Mouse (Mus musculus): ENCODE results near the gene Utp18. TPM values are rescaled to one million over a fixed set of nuclear protein-coding genes. Genes with fewer than 3 reads are reported as not detected.
A peak's percentile ranks its signal among the peaks of the same experiment; 100 is the strongest.
"Not testable (repeated sequence)": the region's sequence is repeated elsewhere in the genome, so short reads cannot be mapped to it uniquely, and the experiment has no call there.

The Utp18 gene
- 17.0 and 18.3 TPM in 2 replicates for polyA plus RNA-seq (2015; fragmentation: Nextera tagmentation; extraction: Ambion mirVana)

DNA sequence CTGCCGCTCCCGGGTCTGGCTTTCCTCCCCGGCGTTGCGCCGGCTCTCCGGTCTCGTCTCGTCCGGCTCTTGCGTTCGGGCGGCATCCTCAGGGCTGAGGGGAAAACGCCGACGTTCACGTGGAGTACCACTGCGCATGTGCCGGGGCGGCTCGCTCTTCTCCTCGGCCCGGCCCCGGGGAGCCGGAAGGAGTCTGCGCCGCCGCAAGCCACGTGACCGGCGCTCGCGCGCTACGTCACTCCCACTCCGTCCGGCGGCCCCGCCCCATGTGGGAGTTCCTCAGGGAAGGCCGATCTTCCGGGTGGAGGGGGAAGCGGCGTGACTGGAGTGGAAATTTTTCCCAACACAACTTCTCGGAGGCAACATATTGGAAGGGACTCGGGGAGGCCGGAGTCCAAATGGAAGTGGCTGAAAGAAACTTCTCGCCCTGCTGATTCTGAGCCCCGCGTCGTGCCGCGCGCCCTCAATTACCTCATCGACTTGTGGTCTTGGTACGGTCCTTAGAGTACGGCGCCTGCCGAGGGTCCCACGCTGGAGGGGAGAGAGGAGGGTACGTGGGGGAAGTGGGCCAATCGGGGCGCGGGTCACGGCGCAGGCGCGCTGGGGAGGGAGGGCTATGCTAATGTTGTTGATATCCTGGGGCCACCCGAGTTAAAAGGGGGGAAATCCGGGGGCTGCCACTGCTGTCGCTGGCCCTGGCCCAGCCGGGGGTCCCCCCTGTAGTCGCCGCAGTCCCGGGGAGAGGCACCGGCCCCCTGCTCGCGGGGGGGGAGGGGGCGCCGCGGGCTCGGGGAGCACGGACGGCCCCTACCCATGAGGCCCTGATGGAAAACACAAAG lies at the start of gene Utp18, which contains the start of gene Mbtd1:
Utp18 (minus strand) TSS at position 195 of the 839 bp plus-strand sequence.
Mbtd1 (plus strand) TSS at position 281 of the 839 bp plus-strand sequence.
- Histone ChIP-seq H3K9me3 (no peaks in the 10 kb centered on the region), H3K27ac (replicated peaks) (peak within 1 kb of the TSS; percentile 91), H3K27me3 (replicated peaks) (no peaks in the 10 kb centered on the region), H3K36me3 (peaks cover 29% of the 10 kb centered on the region), H3K4me1 (peaks cover 35% of the 10 kb centered on the region), H3K4me3 (peak within 1 kb of the TSS; percentile 99), H3K4me2 (peak within 1 kb of the TSS; percentile 95), H3K9ac (peak within 1 kb of the TSS; percentile 98)
- WGBS, result under 1% methylated on average over 73 of the region's 83 CpGs
- peak; percentile 95 for ATAC-seq (ENCODE audit: extremely low read depth, insufficient number of reproducible peaks, low FRiP score, low TSS enrichment)

- no peaks in the 10 kb centered on the region for H3K4me1 ChIP-seq
- H3K9ac ChIP-seq, result no peak overlapping the region
- H3K4me3 ChIP-seq, result no peak overlapping the region
- no peak overlapping the region for H3K27ac ChIP-seq (replicated peaks)
- H3K36me3 ChIP-seq, result peaks cover 92% of the 10 kb centered on the region
- ATAC-seq (ENCODE audit: extremely low read depth, insufficient number of reproducible peaks, low FRiP score, low TSS enrichment), result no peak
- H3K9me3 ChIP-seq, result no peaks in the 10 kb centered on the region
- no peaks in the 10 kb centered on the region for H3K27me3 ChIP-seq (replicated peaks)
- H3K4me2 ChIP-seq, result no peak overlapping the region
These were observed 43.5 kb upstream of the Utp18 start for GRCm38 (mm10) chr11:93929106-93929505.

- not testable (repeated sequence) for ATAC-seq (ENCODE audit: extremely low read depth, insufficient number of reproducible peaks, low FRiP score, low TSS enrichment); H3K9ac ChIP-seq; H3K4me3 ChIP-seq; H3K4me1 ChIP-seq; H3K9me3 ChIP-seq; H3K27ac ChIP-seq (replicated peaks); H3K4me2 ChIP-seq; H3K27me3 ChIP-seq (replicated peaks)
- peaks cover 88% of the 10 kb centered on the region for H3K36me3 ChIP-seq
- WGBS, result 82% methylated on average over 2 of the region's 2 CpGs
These were observed 29.5 kb upstream of the Utp18 start for GRCm38 (mm10) chr11:93915019-93915418.

DNA sequence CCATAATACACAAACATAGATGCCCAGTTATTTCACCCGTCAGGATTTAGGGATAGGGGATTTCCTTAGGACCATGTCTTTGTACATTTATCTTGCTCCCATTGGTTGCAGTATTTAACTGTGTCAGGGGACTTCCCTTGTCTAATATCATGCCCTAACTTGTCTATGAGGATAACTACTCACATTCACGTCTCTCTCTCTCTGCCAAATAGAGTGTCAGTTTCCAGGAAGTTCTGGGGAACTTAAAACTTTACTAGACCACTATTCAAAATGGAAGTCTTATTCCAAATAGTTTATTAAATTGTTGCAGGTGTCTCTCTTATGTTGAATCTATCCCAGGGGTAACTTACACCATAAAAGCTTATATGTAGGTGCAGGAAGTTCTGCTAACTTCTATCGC lies 26.0 kb upstream of the Utp18 start:
- Histone ChIP-seq H3K4me2 (no peak overlapping the region), H3K4me3 (no peak overlapping the region), H3K36me3 (peaks cover 89% of the 10 kb centered on the region), H3K9ac (no peak overlapping the region), H3K27me3 (replicated peaks) (no peaks in the 10 kb centered on the region), H3K9me3 (no peaks in the 10 kb centered on the region), H3K27ac (replicated peaks) (no peak overlapping the region), H3K4me1 (no peaks in the 10 kb centered on the region)
- WGBS, result 88% methylated on average over 3 of the region's 3 CpGs
- no peak for ATAC-seq (ENCODE audit: extremely low read depth, insufficient number of reproducible peaks, low FRiP score, low TSS enrichment)

GRCm38 (mm10) chr11:93908829-93909228 lies 23.3 kb upstream of the Utp18 start:
- H3K27me3 ChIP-seq (replicated peaks), result no peaks in the 10 kb centered on the region
- no peak overlapping the region for H3K4me3 ChIP-seq
- no peak overlapping the region for H3K9ac ChIP-seq
- H3K4me2 ChIP-seq, result no peak overlapping the region
- H3K27ac ChIP-seq (replicated peaks), result no peak overlapping the region
- H3K36me3 ChIP-seq, result peaks cover 84% of the 10 kb centered on the region
- H3K9me3 ChIP-seq, result no peaks in the 10 kb centered on the region
- no peak for ATAC-seq (ENCODE audit: extremely low read depth, insufficient number of reproducible peaks, low FRiP score, low TSS enrichment)
- no peaks in the 10 kb centered on the region for H3K4me1 ChIP-seq
- WGBS, result 84% methylated on average over 9 of the region's 9 CpGs

GRCm38 (mm10) chr11:93907839-93908238 lies 22.3 kb upstream of the Utp18 start:
- Histone ChIP-seq H3K4me1 (no peaks in the 10 kb centered on the region), H3K9me3 (no peaks in the 10 kb centered on the region), H3K4me3 (no peak overlapping the region), H3K36me3 (peaks cover 77% of the 10 kb centered on the region), H3K9ac (no peak overlapping the region), H3K27me3 (replicated peaks) (no peaks in the 10 kb centered on the region), H3K4me2 (no peak overlapping the region), H3K27ac (replicated peaks) (no peak overlapping the region)
- WGBS, result 83% methylated on average over 3 of the region's 3 CpGs
- no peak for ATAC-seq (ENCODE audit: extremely low read depth, insufficient number of reproducible peaks, low FRiP score, low TSS enrichment)

DNA sequence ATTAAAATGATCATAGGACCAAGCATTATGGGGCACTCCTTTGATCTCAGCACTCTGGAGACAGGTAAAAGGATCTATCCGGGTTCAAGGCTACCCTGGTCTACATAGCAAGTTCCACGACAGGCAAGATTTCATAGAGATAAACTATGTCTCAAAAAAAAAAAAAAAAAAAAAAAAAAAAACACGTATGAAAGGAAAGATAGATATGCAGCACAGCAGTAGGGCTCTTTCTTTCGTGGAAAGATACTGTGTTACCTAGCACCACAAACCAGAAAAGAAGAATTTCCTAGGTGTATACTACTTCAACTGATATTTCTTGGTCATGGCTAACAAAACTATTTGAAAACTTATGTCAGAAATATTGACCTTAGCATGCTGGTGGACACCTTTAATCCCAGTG lies 21.3 kb upstream of the Utp18 start:
- no peaks in the 10 kb centered on the region for H3K9me3 ChIP-seq
- no peak overlapping the region for H3K4me2 ChIP-seq
- H3K4me3 ChIP-seq, result no peak overlapping the region
- 79% methylated on average over 4 of the region's 4 CpGs for WGBS
- ATAC-seq (ENCODE audit: extremely low read depth, insufficient number of reproducible peaks, low FRiP score, low TSS enrichment), result no peak
- H3K27ac ChIP-seq (replicated peaks), result no peak overlapping the region
- H3K36me3 ChIP-seq, result peaks cover 69% of the 10 kb centered on the region
- H3K4me1 ChIP-seq, result no peaks in the 10 kb centered on the region
- no peak overlapping the region for H3K9ac ChIP-seq
- no peaks in the 10 kb centered on the region for H3K27me3 ChIP-seq (replicated peaks)

DNA sequence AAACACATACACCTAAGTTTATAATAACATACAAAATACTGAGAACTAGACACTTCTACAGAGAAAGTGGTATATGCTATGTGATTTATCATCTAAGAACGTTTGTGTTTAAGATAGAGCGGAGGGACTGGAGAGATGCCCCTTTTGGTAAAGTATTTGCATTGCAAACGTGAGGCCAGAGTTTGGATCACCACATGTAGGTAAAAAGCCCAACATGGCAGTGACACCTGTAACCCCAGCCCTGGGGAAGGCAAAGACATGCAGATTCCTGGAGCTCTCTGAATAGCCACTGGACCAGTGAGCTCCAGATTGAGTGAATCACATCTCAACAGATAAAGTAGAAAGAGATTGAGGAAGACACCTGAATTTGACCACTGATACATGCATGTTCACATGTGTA lies 12.2 kb upstream of the Utp18 start:
- Histone ChIP-seq H3K9ac (no peak overlapping the region), H3K9me3 (no peaks in the 10 kb centered on the region), H3K4me3 (no peak overlapping the region), H3K27ac (replicated peaks) (no peak overlapping the region), H3K36me3 (peaks cover 27% of the 10 kb centered on the region), H3K4me1 (no peaks in the 10 kb centered on the region), H3K4me2 (no peak overlapping the region), H3K27me3 (replicated peaks) (no peaks in the 10 kb centered on the region)
- WGBS, result 80% methylated on average over 3 of the region's 3 CpGs
- ATAC-seq (ENCODE audit: extremely low read depth, insufficient number of reproducible peaks, low FRiP score, low TSS enrichment), result no peak

DNA sequence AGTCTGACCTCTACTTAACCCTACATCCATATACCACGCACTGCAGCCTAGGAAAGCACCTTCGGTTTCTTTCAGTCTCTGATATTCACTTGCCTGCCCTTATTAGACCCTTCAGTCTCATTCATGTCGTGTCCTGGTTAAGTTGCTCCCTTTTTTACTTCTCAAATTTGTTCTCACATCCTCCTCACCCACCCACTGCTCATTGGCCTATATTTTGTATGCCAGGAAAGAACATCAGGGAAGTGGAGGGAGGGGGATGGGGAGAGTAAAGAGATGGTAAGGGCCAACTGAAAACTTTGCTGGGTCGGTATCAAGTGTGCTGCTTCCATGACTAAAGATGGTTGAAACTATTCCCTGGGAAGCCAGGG lies 1.5 kb upstream of the Utp18 start:
- Histone ChIP-seq H3K27me3 (replicated peaks) (no peaks in the 10 kb centered on the region), H3K9ac (peak overlapping the region; percentile 98), H3K4me2 (peak overlapping the region; percentile 95), H3K4me3 (peak overlapping the region; percentile 99), H3K9me3 (no peaks in the 10 kb centered on the region), H3K27ac (replicated peaks) (peak overlapping the region; percentile 91), H3K4me1 (peaks cover 35% of the 10 kb centered on the region), H3K36me3 (peaks cover 27% of the 10 kb centered on the region)
- 2% methylated on average over 4 of the region's 4 CpGs for WGBS
- ATAC-seq (ENCODE audit: extremely low read depth, insufficient number of reproducible peaks, low FRiP score, low TSS enrichment), result no peak

DNA sequence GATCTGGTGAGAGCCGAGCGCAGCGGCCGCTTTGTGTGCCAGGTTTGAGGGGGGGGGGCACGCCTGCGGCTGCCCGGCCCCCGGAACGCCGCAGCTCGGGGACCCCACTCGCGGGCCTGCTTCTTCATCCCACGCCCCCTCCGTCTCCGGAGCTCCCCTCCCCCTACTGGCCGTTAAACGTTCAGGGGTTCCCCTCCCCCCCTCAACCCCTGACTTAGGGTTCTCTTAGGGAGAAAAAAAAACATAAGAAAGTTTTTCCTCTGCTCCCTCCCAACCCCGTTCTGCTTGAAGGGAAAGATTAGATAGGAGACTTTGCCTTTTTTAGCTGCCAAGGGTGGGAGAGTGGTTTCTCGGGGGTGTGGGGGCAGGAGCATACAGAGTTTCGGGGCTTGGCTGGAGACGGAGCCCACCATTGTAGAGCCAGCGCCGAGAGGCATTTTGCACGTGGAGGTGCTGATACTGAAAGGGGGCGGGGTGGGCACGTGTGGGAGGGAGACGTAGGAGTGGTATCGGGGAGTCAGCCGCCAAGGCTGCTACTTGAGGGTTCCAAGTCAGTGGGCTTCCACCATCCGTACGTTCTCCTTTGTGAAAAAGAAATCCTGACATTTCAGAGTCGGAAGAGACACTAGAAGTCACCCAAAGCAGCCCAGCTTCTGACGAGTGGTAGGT lies 979 bp upstream of the Utp18 start:
- under 1% methylated on average over 33 of the region's 34 CpGs for WGBS
- peak overlapping the region; percentile 95 for H3K4me2 ChIP-seq
- H3K9ac ChIP-seq, result peak overlapping the region; percentile 98
- H3K36me3 ChIP-seq, result peaks cover 26% of the 10 kb centered on the region
- ATAC-seq (ENCODE audit: extremely low read depth, insufficient number of reproducible peaks, low FRiP score, low TSS enrichment), result no peak
- no peaks in the 10 kb centered on the region for H3K9me3 ChIP-seq
- H3K4me3 ChIP-seq, result peak overlapping the region; percentile 99
- H3K27ac ChIP-seq (replicated peaks), result peak overlapping the region; percentile 91
- no peaks in the 10 kb centered on the region for H3K27me3 ChIP-seq (replicated peaks)
- peaks cover 35% of the 10 kb centered on the region for H3K4me1 ChIP-seq

GRCm38 (mm10) chr11:93884901-93885571 lies 530 bp downstream of the Utp18 start:
- Histone ChIP-seq H3K36me3 (peaks cover 37% of the 10 kb centered on the region), H3K4me1 (peaks cover 32% of the 10 kb centered on the region), H3K4me3 (peak overlapping the region; percentile 99), H3K9me3 (no peaks in the 10 kb centered on the region), H3K4me2 (peak overlapping the region; percentile 95), H3K9ac (peak overlapping the region; percentile 94), H3K27me3 (replicated peaks) (no peaks in the 10 kb centered on the region), H3K27ac (replicated peaks) (peak overlapping the region; percentile 91)
- peak; percentile 74 for ATAC-seq (ENCODE audit: extremely low read depth, insufficient number of reproducible peaks, low FRiP score, low TSS enrichment)
- under 1% methylated on average over 76 of the region's 81 CpGs for WGBS

All from heart, embryonic 13.5 days (tissue).